Mouse (Mus musculus): ENCODE measurements around the gene Krt17. TPM values are rescaled to one million over a fixed set of nuclear protein-coding genes. Genes with fewer than 3 reads are reported as not detected.

Gene Krt17
- polyA plus RNA-seq (2017; shearing (Covaris generic)): 1.9 TPM

GRCm38 (mm10) chr11:100260514-100261234 is at the start of gene Krt17:
Gene Krt17, minus strand, starts transcription at chr11:100261029.

GRCm38 (mm10) chr11:100269821-100270332 is 9.0 kb upstream of the Krt17 start, which contains the start of gene Krt42:
Gene Krt42, minus strand, starts transcription at chr11:100269871.

GRCm38 (mm10) chr11:100248852-100249465 is 11.9 kb downstream of the Krt17 start, which contains the start of gene Krt16:
Gene Krt16, minus strand, starts transcription at chr11:100248902.

GRCm38 (mm10) chr11:100207498-100207897 is 53.3 kb downstream of the Krt17 start, which contains the start of gene Krt14:
Gene Krt14, minus strand, starts transcription at chr11:100207548.

Other genes starting within 250 kb of the Krt17 start
- not detected for gene Krt33a, start 244.8 kb downstream of the Krt17 start, polyA plus RNA-seq (2017; shearing (Covaris generic))
- not detected for gene Krt33b, start 231.2 kb downstream of the Krt17 start, polyA plus RNA-seq (2017; shearing (Covaris generic))
- gene Krt34, start 219.5 kb downstream of the Krt17 start, polyA plus RNA-seq (2017; shearing (Covaris generic)): not detected
- not detected for gene Krt31, start 210.5 kb downstream of the Krt17 start, polyA plus RNA-seq (2017; shearing (Covaris generic))
- gene Krt32, start 172.8 kb downstream of the Krt17 start, polyA plus RNA-seq (2017; shearing (Covaris generic)): not detected
- not detected for gene Krt35, start 164.8 kb downstream of the Krt17 start, polyA plus RNA-seq (2017; shearing (Covaris generic))
- gene Krt36, start 155.4 kb downstream of the Krt17 start, polyA plus RNA-seq (2017; shearing (Covaris generic)): not detected
- not detected for gene Krt13, start 139.5 kb downstream of the Krt17 start, polyA plus RNA-seq (2017; shearing (Covaris generic))
- gene Krt15, start 125.1 kb downstream of the Krt17 start, polyA plus RNA-seq (2017; shearing (Covaris generic)): not detected
- not detected for gene Krt19, start 112.4 kb downstream of the Krt17 start, polyA plus RNA-seq (2017; shearing (Covaris generic))
- gene Krt9, start 67.8 kb downstream of the Krt17 start, polyA plus RNA-seq (2017; shearing (Covaris generic)): not detected
- gene Krt14, start 53.5 kb downstream of the Krt17 start, polyA plus RNA-seq (2017; shearing (Covaris generic)): not detected
- not detected for gene Krt16, start 12.1 kb downstream of the Krt17 start, polyA plus RNA-seq (2017; shearing (Covaris generic))
- not detected for gene Krt42, start 8.8 kb upstream of the Krt17 start, polyA plus RNA-seq (2017; shearing (Covaris generic))
- 2,818 TPM for gene Eif1, start 58.9 kb upstream of the Krt17 start, polyA plus RNA-seq (2017; shearing (Covaris generic))
- not detected for gene Gast, start 73.4 kb upstream of the Krt17 start, polyA plus RNA-seq (2017; shearing (Covaris generic))
- gene Hap1, start 95.1 kb upstream of the Krt17 start, polyA plus RNA-seq (2017; shearing (Covaris generic)): 2.6 TPM
- 2.9 TPM for gene Jup, start 136.7 kb upstream of the Krt17 start, polyA plus RNA-seq (2017; shearing (Covaris generic))
- not detected for gene P3h4, start 153.8 kb upstream of the Krt17 start, polyA plus RNA-seq (2017; shearing (Covaris generic))
- gene Fkbp10, start 154.7 kb upstream of the Krt17 start, polyA plus RNA-seq (2017; shearing (Covaris generic)): not detected
- 151 TPM for gene Nt5c3b, start 180.8 kb upstream of the Krt17 start, polyA plus RNA-seq (2017; shearing (Covaris generic))
- 0.62 TPM for gene Klhl10, start 180.9 kb upstream of the Krt17 start, polyA plus RNA-seq (2017; shearing (Covaris generic))
- 4.2 TPM for gene Klhl11, start 211.7 kb upstream of the Krt17 start, polyA plus RNA-seq (2017; shearing (Covaris generic))

All from activated CD4-positive, CD25-positive, alpha-beta regulatory T cell, adult 9 weeks (primary cell).